Mouse (Mus musculus) limb, embryonic 10.5 days (tissue): Measurements from ENCODE around the gene Olfr370. TPM values are rescaled to one million over a fixed set of nuclear protein-coding genes. Genes with fewer than 3 reads are reported as not detected.
"Not testable (repeated sequence)": the region's sequence is repeated elsewhere in the genome, so short reads cannot be mapped to it uniquely, and the experiment has no call there.

Experiments used
- DNase-seq: peaks from one replicate; pipeline ENCODE4 v3.0.0-alpha.2; 2017; ENCODE audit warnings: low spot score
- H3K27ac ChIP-seq: fragments of 300-500 bp; sonication (generic); 2 replicates; pipeline ENCODE4 v1.5.1; 2016; ENCODE audit warnings: mild to moderate bottlenecking
- H3K27me3 ChIP-seq: fragments of 300-500 bp; sonication (generic); 2 replicates; pipeline ENCODE4 v1.6.1; 2016; ENCODE audit warnings: low read depth, mild to moderate bottlenecking; ENCODE audit not compliant: poor library complexity, severe bottlenecking
- H3K36me3 ChIP-seq: fragments of 300-500 bp; sonication (generic); 2 replicates; pipeline ENCODE4 v1.6.1; 2016; ENCODE audit warnings: mild to moderate bottlenecking, moderate library complexity
- H3K4me1 ChIP-seq: fragments of 300-500 bp; sonication (generic); 2 replicates; pipeline ENCODE4 v1.6.1; 2016
- H3K4me3 ChIP-seq: fragments of 300-500 bp; sonication (generic); 2 replicates; pipeline ENCODE4 v1.5.1; 2016; ENCODE audit warnings: mild to moderate bottlenecking, moderate library complexity
- H3K9me3 ChIP-seq: fragments of 300-500 bp; sonication (generic); replicated peaks from 2 replicates; pipeline ENCODE4 v1.6.1; 2016; ENCODE audit warnings: mild to moderate bottlenecking
- WGBS: fragments of 180-500 bp; shearing (Covaris S2); methylation state at CpG from one replicate; pipeline ENCODE4 v1.1.7; 2016; 5-methylcytosine and 5-hydroxymethylcytosine counted together
- polyA plus RNA-seq: library from polyadenylated mRNA; unstranded; fragments of >200 nt; fragmentation: Nextera tagmentation; extraction: Ambion mirVana; gene quantifications from 2 replicates; pipeline ENCODE4 v1.2.1, GENCODE M21; 2016

Gene Olfr370
- polyA plus RNA-seq, 1 experiment from 2014 or later: not detected

- DNase-seq: no peak
- no peaks in the 10 kb centered on the region for H3K9me3 ChIP-seq
- 83% methylated on average over 4 of the region's 4 CpGs for WGBS
Observed at GRCm38 (mm10) chr8:83569165-83569564, 33.6 kb downstream of the Olfr370 start.

DNA sequence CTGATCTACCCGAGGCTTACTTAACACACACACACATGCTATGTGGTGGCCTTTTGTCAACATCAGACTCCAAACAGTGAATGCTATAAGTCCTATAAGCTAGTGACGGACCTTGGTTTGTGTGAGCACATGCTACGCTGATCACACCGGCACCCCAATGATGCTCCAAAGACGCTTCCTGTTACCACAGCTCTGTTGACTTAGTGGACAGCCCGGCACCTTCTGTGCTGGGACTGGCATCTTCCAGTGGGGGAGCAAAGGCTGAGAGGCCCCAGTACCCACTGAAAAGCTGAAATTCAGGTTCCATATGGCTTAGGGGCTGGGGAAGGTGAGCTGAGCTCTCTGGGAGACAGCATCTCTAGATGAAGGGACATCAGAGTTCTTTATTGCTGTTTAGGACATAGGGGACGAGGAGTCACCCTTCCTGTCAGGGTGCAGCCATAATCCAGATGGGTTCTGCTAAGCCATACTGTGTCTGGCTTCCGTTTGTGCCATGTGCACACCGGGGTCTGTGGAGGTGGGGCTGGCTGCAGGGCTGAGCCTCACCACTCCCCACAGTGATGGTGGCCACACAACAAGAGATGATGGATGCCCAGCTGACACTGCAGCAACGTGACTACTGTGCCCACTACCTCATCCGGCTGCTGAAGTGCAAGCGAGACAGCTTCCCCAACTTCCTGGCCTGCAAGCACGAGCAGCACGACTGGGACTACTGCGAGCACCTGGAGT is 34.9 kb downstream of the Olfr370 start:
- WGBS: 92% methylated on average over 15 of the region's 15 CpGs
- peaks cover 29% of the 10 kb centered on the region for H3K4me1 ChIP-seq
- peaks cover 70% of the 10 kb centered on the region for H3K36me3 ChIP-seq
- DNase-seq: no peak
- no peak overlapping the region for H3K27ac ChIP-seq
- no peaks in the 10 kb centered on the region for H3K9me3 ChIP-seq
- H3K27me3 ChIP-seq: no peaks in the 10 kb centered on the region
- no peak overlapping the region for H3K4me3 ChIP-seq

More at GRCm38 (mm10) chr8:83569165-83569564, 33.6 kb downstream of the Olfr370 start:
- H3K4me1 ChIP-seq: peaks cover 18% of the 10 kb centered on the region
- peaks cover 57% of the 10 kb centered on the region for H3K36me3 ChIP-seq
- no peak overlapping the region for H3K27ac ChIP-seq
- H3K27me3 ChIP-seq: no peaks in the 10 kb centered on the region
- H3K4me3 ChIP-seq: no peak overlapping the region

GRCm38 (mm10) chr8:83571001-83571340 is 35.4 kb downstream of the Olfr370 start:
- peaks cover 35% of the 10 kb centered on the region for H3K4me1 ChIP-seq
- peaks cover 75% of the 10 kb centered on the region for H3K36me3 ChIP-seq
- not testable (repeated sequence) for DNase-seq, H3K27ac ChIP-seq, H3K27me3 ChIP-seq, H3K4me3 ChIP-seq, H3K9me3 ChIP-seq
- 94% methylated on average over 7 of the region's 7 CpGs for WGBS

GRCm38 (mm10) chr8:83571791-83572190 is 36.2 kb downstream of the Olfr370 start:
- Histone ChIP-seq H3K4me3 (no peak overlapping the region), H3K27ac (no peak overlapping the region), H3K4me1 (peaks cover 40% of the 10 kb centered on the region), H3K9me3 (no peaks in the 10 kb centered on the region), H3K27me3 (no peaks in the 10 kb centered on the region), H3K36me3 (peaks cover 78% of the 10 kb centered on the region)
- 92% methylated on average over 10 of the region's 10 CpGs for WGBS
- peak; percentile 28 for DNase-seq

DNA sequence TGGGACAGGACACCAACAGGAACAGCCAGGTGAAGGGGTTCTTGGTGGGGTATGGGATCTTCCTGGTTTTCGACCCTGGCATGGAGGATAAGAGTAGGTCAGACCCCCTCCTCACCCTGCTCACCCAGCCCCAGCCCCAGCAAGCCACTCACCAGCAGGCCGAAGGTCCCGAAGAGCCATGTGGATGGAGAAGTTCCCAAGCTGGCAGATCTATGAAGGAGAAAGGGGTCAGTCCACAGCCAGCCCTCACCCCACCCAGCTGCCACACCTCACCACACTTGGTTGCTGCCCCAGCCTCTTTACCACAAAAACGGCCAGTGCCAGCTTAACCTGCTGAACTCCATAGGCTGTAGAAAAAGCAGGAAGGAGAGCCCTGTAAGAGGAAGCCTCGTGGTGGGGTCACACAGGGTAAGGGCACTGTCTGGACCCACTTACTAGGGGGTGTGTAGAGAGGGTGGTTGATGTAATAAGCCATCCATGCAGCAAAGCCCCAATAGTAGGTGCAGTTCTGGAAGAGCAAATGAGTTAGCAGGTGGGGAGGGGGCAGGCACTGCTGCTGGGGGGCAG is 36.7 kb downstream of the Olfr370 start:
- DNase-seq: no peak
- H3K36me3 ChIP-seq: peaks cover 80% of the 10 kb centered on the region
- WGBS: 93% methylated on average over 5 of the region's 5 CpGs

GRCm38 (mm10) chr8:83573140-83573875 is 37.7 kb downstream of the Olfr370 start:
- H3K27ac ChIP-seq: no peak overlapping the region
- no peak for DNase-seq
- H3K4me1 ChIP-seq: peaks cover 41% of the 10 kb centered on the region
- H3K36me3 ChIP-seq: peaks cover 83% of the 10 kb centered on the region
- H3K27me3 ChIP-seq: no peaks in the 10 kb centered on the region
- H3K9me3 ChIP-seq: no peaks in the 10 kb centered on the region
- WGBS: 84% methylated on average over 18 of the region's 18 CpGs
- no peak overlapping the region for H3K4me3 ChIP-seq

More for the DNA sequence above, 36.7 kb downstream of the Olfr370 start:
- Histone ChIP-seq H3K4me1 (peaks cover 43% of the 10 kb centered on the region), H3K4me3 (no peak overlapping the region), H3K9me3 (no peaks in the 10 kb centered on the region), H3K27me3 (no peaks in the 10 kb centered on the region), H3K27ac (no peak overlapping the region)

- no peak overlapping the region for H3K27ac ChIP-seq
- no peaks in the 10 kb centered on the region for H3K27me3 ChIP-seq
- H3K9me3 ChIP-seq: no peaks in the 10 kb centered on the region
- DNase-seq: no peak
- peaks cover 53% of the 10 kb centered on the region for H3K4me1 ChIP-seq
- H3K4me3 ChIP-seq: no peak overlapping the region
- peaks cover 83% of the 10 kb centered on the region for H3K36me3 ChIP-seq
- 87% methylated on average over 15 of the region's 15 CpGs for WGBS
Observed at GRCm38 (mm10) chr8:83574631-83575315, 39.2 kb downstream of the Olfr370 start.

GRCm38 (mm10) chr8:83575561-83576515 is 40.3 kb downstream of the Olfr370 start:
- Histone ChIP-seq H3K36me3 (peaks cover 83% of the 10 kb centered on the region), H3K4me3 (peak overlapping the region; percentile 6; the same call in 1 of the 2 replicates), H3K4me1 (peaks cover 53% of the 10 kb centered on the region), H3K9me3 (no peaks in the 10 kb centered on the region), H3K27me3 (no peaks in the 10 kb centered on the region), H3K27ac (peak overlapping the region; percentile 67)
- DNase-seq: no peak
- WGBS: 79% methylated on average over 17 of the region's 17 CpGs

- Histone ChIP-seq H3K27ac (no peak overlapping the region), H3K36me3 (peaks cover 79% of the 10 kb centered on the region), H3K4me1 (peaks cover 57% of the 10 kb centered on the region), H3K9me3 (no peaks in the 10 kb centered on the region), H3K27me3 (no peaks in the 10 kb centered on the region), H3K4me3 (no peak overlapping the region)
- WGBS: 63% methylated on average over 4 of the region's 4 CpGs
- no peak for DNase-seq
Observed at GRCm38 (mm10) chr8:83576516-83576895, 40.9 kb downstream of the Olfr370 start.

GRCm38 (mm10) chr8:83576921-83577320 is 41.3 kb downstream of the Olfr370 start:
- Histone ChIP-seq H3K27ac (peak overlapping the region; percentile 65), H3K36me3 (peaks cover 75% of the 10 kb centered on the region), H3K4me3 (no peak overlapping the region), H3K27me3 (no peaks in the 10 kb centered on the region), H3K9me3 (no peaks in the 10 kb centered on the region), H3K4me1 (peaks cover 57% of the 10 kb centered on the region)
- DNase-seq: peak; percentile 27
- WGBS: 56% methylated on average over 4 of the region's 4 CpGs

DNA sequence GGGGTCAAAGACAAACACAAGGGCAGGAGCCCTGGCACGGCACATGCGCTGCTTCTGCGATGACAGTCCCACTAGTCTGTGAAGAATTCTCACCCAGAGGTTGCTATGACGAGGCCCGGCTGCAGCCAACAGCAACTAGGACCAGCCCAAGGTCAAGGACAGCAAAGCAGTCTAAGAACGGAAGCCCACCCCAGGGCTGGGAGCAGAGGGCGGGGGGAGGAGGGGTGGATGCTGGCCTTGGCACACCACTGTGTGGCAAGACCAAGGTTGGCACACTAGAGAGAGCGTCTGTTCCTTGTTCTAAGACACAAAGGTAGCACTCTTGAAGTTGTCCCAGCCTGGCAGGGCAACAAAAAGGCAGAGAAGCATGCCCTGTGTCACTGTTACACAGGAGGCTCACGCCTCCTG is 41.8 kb downstream of the Olfr370 start:
- peak; percentile 26 for DNase-seq
- H3K36me3 ChIP-seq: peaks cover 75% of the 10 kb centered on the region

More for the DNA sequence above, 41.8 kb downstream of the Olfr370 start:
- WGBS: 67% methylated on average over 9 of the region's 9 CpGs
- no peaks in the 10 kb centered on the region for H3K9me3 ChIP-seq
- H3K4me1 ChIP-seq: peaks cover 61% of the 10 kb centered on the region
- H3K27me3 ChIP-seq: no peaks in the 10 kb centered on the region
- H3K27ac ChIP-seq: peak overlapping the region; percentile 65
- no peak overlapping the region for H3K4me3 ChIP-seq
